Mouse (Mus musculus) kidney, postnatal 36 days (tissue): Measurements from ENCODE around the gene Kcnj11.

ENCODE experiments used
- DNase-seq, 2 experiments: peaks; one replicate each; pipeline ENCODE4 v3.0.0; 2021 to 2022; ENCODE audit warnings: mixed read lengths in 2 of 2

Kcnj11 gene

GRCm38 (mm10) chr7:46103075-46103591, 2.6 kb upstream of the Kcnj11 start:
- DNase-seq, result no peak

GRCm38 (mm10) chr7:46099682-46100081, 882 bp downstream of the Kcnj11 start:
- DNase-seq, result no peak

- no peak for DNase-seq
These were observed 1.7 kb downstream of the Kcnj11 start for GRCm38 (mm10) chr7:46098919-46099286.

- no peak for DNase-seq
These were observed 2.2 kb downstream of the Kcnj11 start for GRCm38 (mm10) chr7:46098221-46098918.

GRCm38 (mm10) chr7:46097319-46097783, 3.2 kb downstream of the Kcnj11 start:
- DNase-seq, result no peak

GRCm38 (mm10) chr7:46096136-46096535, 4.4 kb downstream of the Kcnj11 start:
- peak; percentile 44 to 82 for DNase-seq

GRCm38 (mm10) chr7:46092803-46093202, 7.8 kb downstream of the Kcnj11 start:
- no peak for DNase-seq

- DNase-seq, result no peak
These were observed 12.3 kb downstream of the Kcnj11 start for GRCm38 (mm10) chr7:46088241-46088640.

GRCm38 (mm10) chr7:46086378-46086777, 14.2 kb downstream of the Kcnj11 start:
- DNase-seq, result no peak

GRCm38 (mm10) chr7:46084839-46085513, 15.6 kb downstream of the Kcnj11 start:
- DNase-seq, result peak; percentile 11 to 39

- DNase-seq, result no peak
These were observed 16.5 kb downstream of the Kcnj11 start for GRCm38 (mm10) chr7:46084024-46084423.

GRCm38 (mm10) chr7:46077675-46078074, 22.9 kb downstream of the Kcnj11 start:
- no peak for DNase-seq

- no peak for DNase-seq
These were observed 23.7 kb downstream of the Kcnj11 start for GRCm38 (mm10) chr7:46076844-46077243.

- DNase-seq, result no peak
These were observed 31.7 kb downstream of the Kcnj11 start for GRCm38 (mm10) chr7:46068831-46069230.

GRCm38 (mm10) chr7:46063296-46063695, 37.3 kb downstream of the Kcnj11 start:
- DNase-seq, result no peak

- no peak for DNase-seq
These were observed 39.0 kb downstream of the Kcnj11 start for GRCm38 (mm10) chr7:46061614-46062013.

- no peak for DNase-seq
These were observed 39.9 kb downstream of the Kcnj11 start for GRCm38 (mm10) chr7:46060688-46061087.

GRCm38 (mm10) chr7:46058882-46059281, 41.7 kb downstream of the Kcnj11 start:
- no peak for DNase-seq

GRCm38 (mm10) chr7:46053566-46053965, 47.0 kb downstream of the Kcnj11 start:
- no peak for DNase-seq

GRCm38 (mm10) chr7:46052161-46052821, 48.3 kb downstream of the Kcnj11 start:
- DNase-seq, result peak in 1 of 2 experiments; percentile 26

- DNase-seq, result no peak
These were observed 50.6 kb downstream of the Kcnj11 start for GRCm38 (mm10) chr7:46049981-46050380.

- no peak for DNase-seq
These were observed 52.5 kb downstream of the Kcnj11 start for GRCm38 (mm10) chr7:46047873-46048562.

- DNase-seq, result no peak
These were observed 54.7 kb downstream of the Kcnj11 start for GRCm38 (mm10) chr7:46045882-46046281.
